8 mouse cellular contexts compared by ENCODE assay signal in the genomic region with DNA sequence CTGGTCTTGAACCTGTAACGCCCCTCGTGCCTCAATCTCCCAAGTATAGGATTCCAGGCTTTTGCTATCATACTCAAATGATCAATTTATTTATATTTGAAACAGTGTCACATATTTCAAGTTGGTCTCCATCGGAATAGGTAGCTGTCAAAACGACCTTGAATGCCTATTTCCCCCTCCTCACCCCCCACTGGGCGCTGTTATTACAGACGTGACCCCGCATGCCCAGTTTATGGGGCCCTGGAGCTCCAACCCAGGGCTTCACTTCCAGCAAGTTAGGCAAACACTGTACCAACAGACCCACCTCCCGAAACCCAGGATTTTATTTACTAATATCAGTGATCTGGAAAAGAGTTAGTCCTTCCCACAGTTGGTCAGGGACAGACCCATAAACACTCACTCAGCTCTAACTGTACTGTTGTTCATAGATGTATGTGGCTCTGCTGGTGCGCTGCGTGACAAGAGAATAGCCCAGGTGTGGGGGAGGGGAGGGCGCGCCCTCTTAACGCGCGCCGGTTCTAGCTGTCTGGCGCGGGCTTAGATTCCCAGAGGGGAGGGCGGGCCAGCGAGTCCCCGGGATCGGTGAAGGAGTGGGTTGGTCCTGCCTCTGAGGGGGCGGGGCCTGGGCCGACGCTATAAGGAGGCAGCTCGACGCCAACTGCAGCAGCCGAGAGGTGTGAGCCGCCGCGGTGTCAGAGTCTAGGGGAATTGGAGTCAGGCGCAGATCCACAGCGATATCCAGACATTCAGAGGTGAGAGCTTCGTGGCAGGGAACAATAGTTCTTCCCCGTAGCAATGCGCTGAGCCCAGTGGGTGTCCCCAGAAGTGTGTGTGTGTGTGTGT. TPM values are rescaled to one million over a fixed set of nuclear protein-coding genes. Genes with fewer than 3 reads are reported as not detected.
DNase-seq lines count a peak whose midpoint lies in the region; ATAC-seq and TF ChIP-seq lines count a peak whose summit lies in the region.

No protein-coding gene starts in this region.

- intact Hi-C loops in heart, postnatal 14 days (cut with DNase I): loop anchor here (2.0 kb wide), 1 partner anchor 15 kb away; no protein-coding TSS in a partner anchor

- H3K36me3 ChIP-seq in G1E (replicated peaks): peaks cover 44% of the 10 kb centered on the region
- H3K36me3 ChIP-seq in forebrain, embryonic 14.5 days (ENCODE audit: control insufficient read depth, insufficient read depth, low read length): no peaks in the 10 kb centered on the region

- 8% methylated on average over 36 of the region's 36 CpGs for WGBS in forebrain, embryonic 14.5 days
- 9% methylated on average over 36 of the region's 36 CpGs for WGBS in lung, adult 2 months

- H3K27me3 ChIP-seq in G1E (ENCODE audit: insufficient read depth, low read length): no peaks in the 10 kb centered on the region
- peaks cover 18% of the 10 kb centered on the region for H3K27me3 ChIP-seq in forebrain, embryonic 14.5 days (replicated peaks; ENCODE audit: control insufficient read depth, insufficient read depth, low read length)

- H3K9me3 ChIP-seq in G1E (replicated peaks): no peaks in the 10 kb centered on the region
- H3K9me3 ChIP-seq in forebrain, embryonic 14.5 days (replicated peaks; ENCODE audit: control insufficient read depth, low read length): no peaks in the 10 kb centered on the region

- ATAC-seq in G1E (ENCODE audit: extremely low read depth, insufficient number of reproducible peaks, low FRiP score, poor library complexity, severe bottlenecking): peak; percentile 76
- ATAC-seq in forebrain, embryonic 14.5 days: peak; percentile 90
- ATAC-seq in neutrophil, adult 5-6 weeks (ENCODE audit: extremely low read depth, insufficient number of reproducible peaks, low FRiP score, poor library complexity, severe bottlenecking): peak; percentile 28; the same call in 1 of the 2 replicates

- no peak overlapping the region for H3K27ac ChIP-seq in forebrain, embryonic 14.5 days (ENCODE audit: low read depth, low read length)

- H3K4me3 ChIP-seq in G1E (ENCODE audit: low read depth, low read length): peak overlapping the region; percentile 98
- H3K4me3 ChIP-seq in forebrain, embryonic 14.5 days (ENCODE audit: low read depth, low read length): peak overlapping the region; percentile 45
- peak overlapping the region; percentile 76 for H3K4me3 ChIP-seq in lung, adult 2 months (replicated peaks; ENCODE audit: extremely low read depth, low read depth, low read length)

- peaks cover 88% of the 10 kb centered on the region for H3K4me1 ChIP-seq in G1E (ENCODE audit: insufficient read depth, low read depth, low read length)
- peaks cover 14% of the 10 kb centered on the region for H3K4me1 ChIP-seq in forebrain, embryonic 14.5 days (ENCODE audit: control insufficient read depth, insufficient read depth, low read length)
- H3K4me1 ChIP-seq in lung, adult 2 months (ENCODE audit: control insufficient read depth, insufficient read depth, low read length): peaks cover 7% of the 10 kb centered on the region; the same call in 1 of the 2 replicates

- peak; percentile 99 for TF ChIP-seq POLR2A in lung, adult 2 months (IDR thresholded peaks at IDR 0.05; ENCODE audit: borderline replicate concordance, extremely low read depth, low read depth, low read length)

- peak; percentile 94 for DNase-seq in G1E (ENCODE audit: low spot score)
- DNase-seq in cerebellum, adult 11 months: peak; percentile 66
- peak; percentile 91 for DNase-seq in forebrain, embryonic 14.5 days (ENCODE audit: low spot score)
- DNase-seq in heart, postnatal 14 days: peak; percentile 87 to 95
- peak; percentile 39 to 66 for DNase-seq in layer of hippocampus, adult 18-20 months (ENCODE audit: low spot score in 2 of 2)
- DNase-seq in lung, adult 2 months: peak; percentile 95
- DNase-seq in thymus, adult 18-20 months: peak; percentile 66 to 68

- peak overlapping the region; percentile 83 for H3K4me2 ChIP-seq in forebrain, embryonic 14.5 days (ENCODE audit: low read length)

- TF ChIP-seq CTCF in G1E (IDR thresholded peaks at IDR 0.05; ENCODE audit: low read depth, low read length): no peak
- no peak for TF ChIP-seq CTCF in lung, adult 2 months (IDR thresholded peaks at IDR 0.05; ENCODE audit: insufficient read depth, low read length)

- peak overlapping the region; percentile 63 for H3K9ac ChIP-seq in forebrain, embryonic 14.5 days (ENCODE audit: low read length)

RNA-seq across cellular contexts. Expression of a gene that starts 2.6 kb away (rescaled TPM):
- total RNA-seq in G1E (2014; fragmentation: Nextera tagmentation) (224 and 234 TPM in 2 replicates), G1E (2017) (18.9 and 21.4 TPM in 2 replicates)
- 123 and 145 TPM in 2 replicates for polyA plus RNA-seq in G1E (2012)
- 41.0 and 43.3 TPM in 2 replicates for polyA plus RNA-seq in forebrain, embryonic 14.5 days (2014; fragmentation: Nextera tagmentation; extraction: Ambion mirVana)
- total RNA-seq in heart, postnatal 14 days (2021): 100 to 1,000 TPM; 105 to 121 TPM
- 10 to 100 TPM; 21.3 to 24.7 TPM for total RNA-seq in layer of hippocampus, adult 18-20 months (2021)
- 70.3 and 91.5 TPM in 2 replicates for polyA plus RNA-seq in lung, adult 2 months (2012; rRNA removed)
- 1.3 and 2.1 TPM in 2 replicates for total RNA-seq in neutrophil, adult 5-6 weeks (2017)

RNA-seq across cellular contexts. Expression of a gene that starts 20.6 kb away (rescaled TPM):
- 20.5 and 23.0 TPM in 2 replicates for total RNA-seq in G1E (2014; fragmentation: Nextera tagmentation)
- total RNA-seq in G1E (2017): 67.8 and 72.8 TPM in 2 replicates
- 11.6 and 13.3 TPM in 2 replicates for polyA plus RNA-seq in G1E (2012)
- not detected in 2 replicates for polyA plus RNA-seq in forebrain, embryonic 14.5 days (2014; fragmentation: Nextera tagmentation; extraction: Ambion mirVana)
- total RNA-seq in heart, postnatal 14 days (2021): under 1 TPM; 0.73 to 0.76 TPM
- not detected for total RNA-seq in layer of hippocampus, adult 18-20 months (2021)
- polyA plus RNA-seq in lung, adult 2 months (2012; rRNA removed): 13.0 and 15.7 TPM in 2 replicates
- total RNA-seq in neutrophil, adult 5-6 weeks (2017): 92.5 and 114 TPM in 2 replicates

Comparison
In these comparisons a context has a peak if more than half of its experiments do, and no peak if none do; other contexts are left out.
1. ATAC-seq: peak in every context shown above with its lines; median percentile 90 in forebrain, embryonic 14.5 days; 76 in G1E; 28 in neutrophil, adult 5-6 weeks.
2. H3K4me3 ChIP-seq: peak in every context shown above with its lines; median percentile 98 in G1E; 76 in lung, adult 2 months; 45 in forebrain, embryonic 14.5 days.
3. RNA of a gene that starts 20.6 kb away (total RNA-seq): 92.5 to 114 TPM in neutrophil, adult 5-6 weeks and 20.5 to 72.8 TPM in G1E; 0.73 to 0.76 TPM in heart, postnatal 14 days and not detected in layer of hippocampus, adult 18-20 months; every median in the first group is over 10 times any median in the second.
4. Peak in every context shown above with its lines, with median percentiles within 50 percentile points of each other: DNase-seq.